Comparison of ENCODE assay signal across 11 mouse cellular contexts in the genomic region with DNA sequence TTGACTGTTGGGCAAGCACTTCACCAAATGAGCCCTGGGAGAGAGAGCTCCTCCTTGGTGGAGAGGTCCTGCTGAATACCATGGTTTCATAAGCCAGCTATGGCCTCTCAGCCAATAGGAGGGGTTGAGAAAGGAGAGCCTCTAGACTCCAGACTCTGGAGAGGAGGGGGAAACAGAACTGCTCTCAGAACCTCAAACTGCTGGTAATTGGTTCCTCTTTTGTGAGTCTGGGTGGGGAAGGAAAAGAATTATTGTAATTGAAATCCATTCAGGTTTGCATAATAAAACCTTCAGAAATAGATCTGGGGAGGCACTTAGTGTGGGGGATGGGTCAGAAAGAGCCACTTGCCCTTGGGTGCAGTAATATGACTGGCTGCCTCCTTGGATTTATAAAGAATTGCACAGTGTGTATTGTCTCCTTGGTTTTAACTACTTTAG.
DNase-seq lines count a peak whose midpoint lies in the region; ATAC-seq and TF ChIP-seq lines count a peak whose summit lies in the region.
"Had no signal": no experiment of that assay in that cellular context is flagged by ENCODE, and none has a peak within 500 bp of the region (broad histone marks: within the 10 kb centered on the region; RNA-seq: fewer than 3 reads in every experiment).

No protein-coding gene starts in this region.

- no peak overlapping the region for H3K27ac ChIP-seq in liver, embryonic 14.5 days
- H3K27ac ChIP-seq in forebrain, embryonic 14.5 days (ENCODE audit: low read depth, low read length): no peak overlapping the region; the same call in 1 of the 2 replicates
- H3K27ac ChIP-seq in midbrain, embryonic 15.5 days: peak overlapping the region; percentile 49
- H3K27ac ChIP-seq: lung, embryonic 15.5 days had no signal

- no peak for ATAC-seq in liver, embryonic 14.5 days (ENCODE audit: insufficient read depth)
- peak; percentile 50; the same call in 1 of the 2 replicates for ATAC-seq in forebrain, embryonic 14.5 days
- no peak for ATAC-seq in midbrain, embryonic 15.5 days (replicated peaks)
- ATAC-seq in CD4-positive, CD25-positive, alpha-beta regulatory T cell, adult 4 months: no peak

- H3K9ac ChIP-seq in liver, embryonic 14.5 days (replicated peaks): no peak overlapping the region
- no peak overlapping the region for H3K9ac ChIP-seq in forebrain, embryonic 14.5 days (ENCODE audit: low read length)
- H3K9ac ChIP-seq in midbrain, embryonic 15.5 days: no peak overlapping the region
- H3K9ac ChIP-seq: lung, embryonic 15.5 days had no signal

- H3K9me3 ChIP-seq in liver, embryonic 14.5 days (ENCODE audit: control insufficient read depth, low read length): no peaks in the 10 kb centered on the region
- no peaks in the 10 kb centered on the region for H3K9me3 ChIP-seq in forebrain, embryonic 14.5 days (replicated peaks; ENCODE audit: control insufficient read depth, low read length)
- H3K9me3 ChIP-seq in midbrain, embryonic 15.5 days: no peaks in the 10 kb centered on the region
- H3K9me3 ChIP-seq: G1E; lung, embryonic 15.5 days had no signal

- no peak overlapping the region for H3K4me2 ChIP-seq in liver, embryonic 14.5 days (ENCODE audit: low read depth)
- no peak overlapping the region for H3K4me2 ChIP-seq in forebrain, embryonic 14.5 days (ENCODE audit: low read length)
- H3K4me2 ChIP-seq in midbrain, embryonic 15.5 days: no peak overlapping the region
- H3K4me2 ChIP-seq: lung, embryonic 15.5 days had no signal

- H3K36me3 ChIP-seq in liver, embryonic 14.5 days (replicated peaks; ENCODE audit: control insufficient read depth, insufficient read depth, low read depth): no peaks in the 10 kb centered on the region
- peaks cover 24% of the 10 kb centered on the region; the same call in 1 of the 2 replicates for H3K36me3 ChIP-seq in forebrain, embryonic 14.5 days (ENCODE audit: control insufficient read depth, insufficient read depth, low read length)
- H3K36me3 ChIP-seq in midbrain, embryonic 15.5 days (replicated peaks): no peaks in the 10 kb centered on the region
- H3K36me3 ChIP-seq: lung, embryonic 15.5 days had no signal

- no peak for TF ChIP-seq EP300 in liver, embryonic 14.5 days (IDR thresholded peaks at IDR 0.05; ENCODE audit: low read depth)

- H3K4me1 ChIP-seq in liver, embryonic 14.5 days (replicated peaks; ENCODE audit: control insufficient read depth in 2 of 2, insufficient read depth in 2 of 2, low read length in 1 of 2): no peaks in the 10 kb centered on the region
- H3K4me1 ChIP-seq in forebrain, embryonic 14.5 days (ENCODE audit: control insufficient read depth, insufficient read depth, low read length): peaks cover 2% of the 10 kb centered on the region; the same call in 1 of the 2 replicates
- H3K4me1 ChIP-seq in midbrain, embryonic 15.5 days: peaks cover 16% of the 10 kb centered on the region

- no peak for TF ChIP-seq CTCF in liver, embryonic 14.5 days (IDR thresholded peaks at IDR 0.05; ENCODE audit: low read depth)

- no peak overlapping the region for H3K4me3 ChIP-seq in liver, embryonic 14.5 days (ENCODE audit: insufficient read depth in 1 of 2, low read depth in 2 of 2, low read length in 2 of 2)
- no peak overlapping the region for H3K4me3 ChIP-seq in forebrain, embryonic 14.5 days (ENCODE audit: low read depth, low read length)
- no peak overlapping the region for H3K4me3 ChIP-seq in midbrain, embryonic 15.5 days
- H3K4me3 ChIP-seq: lung, embryonic 15.5 days had no signal

- peak in 2 of 3 experiments; percentile 10 to 12 for DNase-seq in liver, embryonic 14.5 days (ENCODE audit: low read depth in 3 of 3, low spot score in 3 of 3)
- DNase-seq in liver (no peak), ES-CJ7 (ENCODE audit: low read depth, low spot score) (peak; percentile 96)
- peak; percentile 58 for DNase-seq in forebrain, embryonic 14.5 days (ENCODE audit: low spot score)
- DNase-seq in layer of hippocampus, postnatal 14 days (ENCODE audit: low spot score in 2 of 2): no peak
- no peak for DNase-seq in adrenal gland, postnatal 14 days
- DNase-seq: gastrocnemius, postnatal 14 days had no signal

- H3K27me3 ChIP-seq in liver, embryonic 14.5 days (ENCODE audit: control insufficient read depth, insufficient read depth, low read length): no peaks in the 10 kb centered on the region
- H3K27me3 ChIP-seq in forebrain, embryonic 14.5 days (replicated peaks; ENCODE audit: control insufficient read depth, insufficient read depth, low read length): no peaks in the 10 kb centered on the region
- no peaks in the 10 kb centered on the region for H3K27me3 ChIP-seq in midbrain, embryonic 15.5 days (replicated peaks)
- H3K27me3 ChIP-seq: lung, embryonic 15.5 days had no signal

Comparison
In these comparisons a context has a peak if more than half of its experiments do, and no peak if none do; other contexts are left out.
1. DNase-seq: peak in liver, embryonic 14.5 days (2 of 3), ES-CJ7 (single experiment) and forebrain, embryonic 14.5 days (single experiment); none in liver (single experiment), layer of hippocampus, postnatal 14 days (0 of 2) and adrenal gland, postnatal 14 days (single experiment).